Mouse (Mus musculus) layer of hippocampus, postnatal 36 days (tissue): ENCODE measurements around the gene Iars2. TPM values are rescaled to one million over a fixed set of nuclear protein-coding genes. Genes with fewer than 3 reads are reported as not detected.

Experiments
- DNase-seq, 2 experiments: peaks; one replicate each; pipeline ENCODE4 v3.0.0; 2022
- microRNA-seq, 2 experiments: library from miRNA; unstranded; fragments of <30 nt; microRNA quantifications; one replicate each; pipeline ENCODE4 v1.2.0; 2021
- total RNA-seq, 2 experiments: library from RNA; stranded (reverse); gene quantifications; 2 replicates each; pipeline ENCODE4 v1.2.3; 2021

Gene Iars2
- total RNA-seq, 2 experiments from 2014 or later: 31.7 to 31.9 TPM

GRCm38 (mm10) chr1:185277022-185277421, 52.2 kb downstream of the Iars2 start:
- DNase-seq: no peak

- DNase-seq: no peak
These were observed 53.2 kb downstream of the Iars2 start for GRCm38 (mm10) chr1:185275976-185276375.

GRCm38 (mm10) chr1:185274819-185275545, 54.2 kb downstream of the Iars2 start:
- DNase-seq: no peak

- DNase-seq: no peak
These were observed 57.8 kb downstream of the Iars2 start for GRCm38 (mm10) chr1:185271373-185271772.

- no peak for DNase-seq
These were observed 58.6 kb downstream of the Iars2 start for GRCm38 (mm10) chr1:185270403-185271097.

GRCm38 (mm10) chr1:185268675-185269074, 60.5 kb downstream of the Iars2 start:
- no peak for DNase-seq

- no peak for DNase-seq
These were observed 66.6 kb downstream of the Iars2 start for GRCm38 (mm10) chr1:185262565-185262964.

GRCm38 (mm10) chr1:185256753-185257152, 72.4 kb downstream of the Iars2 start:
- no peak for DNase-seq

GRCm38 (mm10) chr1:185255336-185255735, 73.9 kb downstream of the Iars2 start:
- DNase-seq: no peak

GRCm38 (mm10) chr1:185253140-185253892, 75.9 kb downstream of the Iars2 start:
- DNase-seq: peak; percentile 77 to 81

- no peak for DNase-seq
These were observed 76.8 kb downstream of the Iars2 start for GRCm38 (mm10) chr1:185252351-185252750.

GRCm38 (mm10) chr1:185248728-185249127, 80.5 kb downstream of the Iars2 start:
- no peak for DNase-seq

GRCm38 (mm10) chr1:185247429-185248085, 81.6 kb downstream of the Iars2 start:
- DNase-seq: no peak

GRCm38 (mm10) chr1:185245456-185245855, 83.7 kb downstream of the Iars2 start:
- no peak for DNase-seq

- DNase-seq: no peak
These were observed 86.2 kb downstream of the Iars2 start for GRCm38 (mm10) chr1:185243013-185243412.

- no peak for DNase-seq
These were observed 92.7 kb downstream of the Iars2 start for GRCm38 (mm10) chr1:185236530-185236929.

- no peak for DNase-seq
These were observed 93.4 kb downstream of the Iars2 start for GRCm38 (mm10) chr1:185235837-185236236.

Small RNA genes within 50 kb of the gene (microRNA-seq; reads per million reads assigned to microRNA genes)
- gene Mir194-1: 0 to 0.42 reads per million in 2 experiments
- gene Mir215: 0.60 to 0.85 reads per million in 2 experiments
- 143 to 148 reads per million in 2 experiments for gene Mir664

Other genes with a start within 250 kb of the Iars2 start
- 10 to 100 TPM; 62.6 to 65.9 TPM for gene Rab3gap2, start 125.3 kb downstream of the Iars2 start, total RNA-seq
- gene Bpnt1, start 2.8 kb upstream of the Iars2 start, total RNA-seq: 10 to 100 TPM; 74.8 to 76.2 TPM
- 10 to 100 TPM; 69.1 to 70.7 TPM for gene Eprs, start 33.6 kb upstream of the Iars2 start, total RNA-seq
- gene Slc30a10, start 125.5 kb upstream of the Iars2 start, total RNA-seq: 1 to 10 TPM; 8.7 to 9.7 TPM